Mouse (Mus musculus) midbrain, embryonic 11.5 days (tissue): ENCODE results near the gene Gnat2. TPM values are rescaled to one million over a fixed set of nuclear protein-coding genes. Genes with fewer than 3 reads are reported as not detected.

Experiments
- ATAC-seq: fragments of 200-750 bp; cut with Nextera tagmentation; 2 replicates; pipeline ENCODE4 v1.8.0; 2017; ENCODE audit warnings: moderate TSS enrichment, moderate library complexity; ENCODE audit not compliant: low FRiP score
- DNase-seq: peaks from one replicate; pipeline ENCODE4 v3.0.0; 2015; ENCODE audit warnings: low spot score; ENCODE audit errors: missing footprints
- H3K27ac ChIP-seq: fragments of 300-500 bp; sonication (generic); 2 replicates; pipeline ENCODE4 v1.5.1; 2014; ENCODE audit warnings: low read depth, low read length
- H3K27me3 ChIP-seq: fragments of 300-500 bp; sonication (generic); 2 replicates; pipeline ENCODE4 v1.6.1; 2014; ENCODE audit warnings: mild to moderate bottlenecking, low read length, moderate library complexity, mixed read lengths; ENCODE audit not compliant: control insufficient read depth, insufficient read depth
- H3K36me3 ChIP-seq: fragments of 300-500 bp; sonication (generic); 2 replicates; pipeline ENCODE4 v1.6.1; 2014; ENCODE audit warnings: mild to moderate bottlenecking, low read length, moderate library complexity, mixed read lengths; ENCODE audit not compliant: control insufficient read depth, insufficient read depth
- H3K4me1 ChIP-seq: fragments of 300-500 bp; sonication (generic); 2 replicates; pipeline ENCODE4 v1.6.1; 2014; ENCODE audit warnings: low read length; ENCODE audit not compliant: control insufficient read depth, insufficient read depth
- H3K4me2 ChIP-seq: fragments of 300-500 bp; sonication (generic); 2 replicates; pipeline ENCODE4 v1.6.1; 2014; ENCODE audit warnings: mild to moderate bottlenecking, moderate library complexity
- H3K4me3 ChIP-seq: fragments of 300-500 bp; sonication (generic); 2 replicates; pipeline ENCODE4 v1.5.1; 2014; ENCODE audit warnings: low read depth, low read length
- H3K9ac ChIP-seq: fragments of 300-500 bp; sonication (generic); 2 replicates; pipeline ENCODE4 v1.6.1; 2014; ENCODE audit warnings: low read length
- H3K9me3 ChIP-seq: fragments of 300-500 bp; sonication (generic); 2 replicates; pipeline ENCODE4 v1.6.1; 2016; ENCODE audit warnings: low read length; ENCODE audit not compliant: control insufficient read depth
- WGBS: fragments of 180-500 bp; shearing (Covaris S2); extraction: QIAGEN DNeasy Blood & Tissue Kit; methylation state at CpG from one replicate; pipeline ENCODE4 v1.1.7; 2014; 5-methylcytosine and 5-hydroxymethylcytosine counted together
- polyA plus RNA-seq: library from polyadenylated mRNA; unstranded; fragments of >200 nt; fragmentation: Nextera tagmentation; extraction: Ambion mirVana; gene quantifications from 2 replicates; pipeline ENCODE4 v1.2.1, GENCODE M21; 2014

The Gnat2 gene
- polyA plus RNA-seq, 1 experiment from 2014 or later, result 0.90 TPM

- H3K4me2 ChIP-seq, result no peak overlapping the region
Observed at GRCm38 (mm10) chr3:108067370-108067934, 25.1 kb upstream of the Gnat2 start.

GRCm38 (mm10) chr3:108068826-108069225, 23.8 kb upstream of the Gnat2 start:
- no peak overlapping the region for H3K4me3 ChIP-seq
- 52% methylated on average over 1 of the region's 1 CpGs for WGBS
- H3K9ac ChIP-seq, result no peak overlapping the region

More at GRCm38 (mm10) chr3:108067370-108067934, 25.1 kb upstream of the Gnat2 start:
- Histone ChIP-seq H3K27me3 (no peaks in the 10 kb centered on the region), H3K27ac (no peak overlapping the region), H3K9ac (no peak overlapping the region), H3K4me3 (no peak overlapping the region), H3K36me3 (no peaks in the 10 kb centered on the region), H3K4me1 (no peaks in the 10 kb centered on the region), H3K9me3 (no peaks in the 10 kb centered on the region)
- ATAC-seq, result no peak
- DNase-seq, result no peak
- WGBS, result 72% methylated on average over 6 of the region's 6 CpGs

DNA sequence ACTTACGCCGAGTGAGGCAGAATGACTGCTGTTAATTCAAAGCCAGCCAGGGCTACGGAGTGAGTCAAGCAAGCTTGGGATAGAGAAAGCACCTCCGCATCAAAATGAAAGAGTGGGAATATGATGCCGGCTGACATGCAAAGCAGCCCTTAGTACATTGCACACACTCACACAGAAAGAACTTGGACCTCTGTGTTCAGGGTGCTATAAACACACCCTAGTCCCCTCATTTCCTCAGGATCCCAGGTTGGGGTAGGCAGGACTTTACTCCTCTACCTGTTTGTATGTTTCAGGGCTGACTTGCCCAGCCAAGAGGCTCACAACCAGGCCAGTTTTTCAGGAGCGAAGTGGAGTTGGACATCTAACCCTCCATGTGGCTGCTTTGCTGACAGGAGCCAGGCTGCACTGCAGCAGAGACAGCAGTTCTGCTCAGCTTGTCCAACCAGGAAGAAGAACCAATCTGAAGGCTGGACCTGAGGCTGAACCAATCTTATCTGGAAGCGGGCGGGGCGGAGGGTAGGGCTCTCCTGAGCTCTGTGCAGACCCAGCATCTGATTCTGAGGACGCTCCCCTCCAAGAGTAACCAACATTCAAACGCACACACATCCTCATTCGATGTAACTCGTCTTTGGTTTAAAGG, 23.2 kb upstream of the Gnat2 start:
- Histone ChIP-seq H3K4me3 (no peak overlapping the region), H3K36me3 (no peaks in the 10 kb centered on the region), H3K9ac (no peak overlapping the region), H3K4me2 (no peak overlapping the region), H3K9me3 (no peaks in the 10 kb centered on the region), H3K27ac (no peak overlapping the region), H3K4me1 (no peaks in the 10 kb centered on the region), H3K27me3 (no peaks in the 10 kb centered on the region)
- 79% methylated on average over 13 of the region's 13 CpGs for WGBS
- DNase-seq, result no peak
- no peak for ATAC-seq

More at GRCm38 (mm10) chr3:108068826-108069225, 23.8 kb upstream of the Gnat2 start:
- Histone ChIP-seq H3K27me3 (no peaks in the 10 kb centered on the region), H3K4me2 (no peak overlapping the region), H3K27ac (no peak overlapping the region), H3K9me3 (no peaks in the 10 kb centered on the region), H3K4me1 (no peaks in the 10 kb centered on the region), H3K36me3 (no peaks in the 10 kb centered on the region)
- DNase-seq (no peak), ATAC-seq (no peak)

GRCm38 (mm10) chr3:108070295-108071293, 22.0 kb upstream of the Gnat2 start:
- 70% methylated on average over 10 of the region's 10 CpGs for WGBS
- DNase-seq, result peak; percentile 97
- Histone ChIP-seq H3K36me3 (peaks cover 8% of the 10 kb centered on the region; the same call in 1 of the 2 replicates), H3K9me3 (no peaks in the 10 kb centered on the region), H3K27ac (no peak overlapping the region), H3K9ac (no peak overlapping the region), H3K4me1 (no peaks in the 10 kb centered on the region), H3K4me3 (no peak overlapping the region), H3K4me2 (no peak overlapping the region), H3K27me3 (no peaks in the 10 kb centered on the region)
- no peak for ATAC-seq

DNA sequence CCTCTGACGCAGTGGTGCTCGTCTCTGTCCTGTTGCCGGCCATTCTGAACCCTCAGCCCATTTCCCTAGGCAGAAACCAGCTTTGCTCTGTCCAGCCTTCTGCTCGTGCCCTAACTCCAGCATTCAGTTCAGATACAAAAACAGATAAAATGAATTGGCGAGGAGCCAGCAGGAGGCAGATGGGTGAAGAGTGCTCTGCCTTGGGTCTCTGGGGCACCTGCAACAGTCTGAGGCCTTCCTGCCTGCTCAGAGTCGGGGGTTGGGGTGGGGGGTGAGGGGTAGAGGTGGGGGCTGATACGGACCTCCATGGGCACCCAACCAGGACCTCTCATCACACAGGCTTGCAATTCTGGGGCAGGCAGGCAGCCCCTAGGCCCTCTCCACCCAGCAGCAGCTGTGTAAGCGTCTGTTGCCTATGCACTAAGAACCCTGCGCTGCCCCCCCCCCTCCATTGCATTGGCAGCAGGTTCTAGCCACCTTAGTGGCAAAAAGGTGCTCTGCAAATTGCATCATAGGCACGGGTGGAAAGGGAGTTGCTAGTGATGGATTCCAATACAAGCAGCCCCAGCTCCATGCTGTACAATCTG, 19.5 kb upstream of the Gnat2 start:
- 84% methylated on average over 10 of the region's 10 CpGs for WGBS
- no peak overlapping the region for H3K9ac ChIP-seq
- no peak overlapping the region for H3K4me3 ChIP-seq
- DNase-seq (no peak), ATAC-seq (no peak)
- H3K27ac ChIP-seq, result no peak overlapping the region
- H3K4me2 ChIP-seq, result no peak overlapping the region
- H3K4me1 ChIP-seq, result no peaks in the 10 kb centered on the region
- no peaks in the 10 kb centered on the region for H3K9me3 ChIP-seq
- no peaks in the 10 kb centered on the region for H3K27me3 ChIP-seq
- peaks cover 21% of the 10 kb centered on the region; the same call in 1 of the 2 replicates for H3K36me3 ChIP-seq

DNA sequence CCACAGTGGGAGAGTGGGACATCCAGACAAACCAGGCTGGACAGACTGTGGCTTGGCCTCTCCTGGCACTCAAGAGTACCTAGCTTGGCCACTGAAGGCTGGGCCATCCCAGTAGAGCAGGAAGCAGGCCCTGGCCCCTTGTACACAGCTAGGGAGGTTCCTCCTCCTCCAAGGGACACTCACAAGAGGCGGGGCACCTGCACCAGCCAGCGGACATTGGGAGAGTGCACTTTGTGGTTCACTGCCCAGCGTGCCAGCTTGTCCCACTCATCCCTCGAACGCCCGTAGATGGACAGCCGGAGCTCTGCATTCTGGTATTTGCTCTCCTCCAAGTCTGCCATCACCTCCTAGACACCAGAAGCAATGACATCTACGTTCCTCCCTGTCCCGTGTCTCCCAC, 15.8 kb upstream of the Gnat2 start:
- Histone ChIP-seq H3K9me3 (no peaks in the 10 kb centered on the region), H3K4me2 (no peak overlapping the region), H3K36me3 (peaks cover 24% of the 10 kb centered on the region), H3K4me1 (peaks cover under 1% of the 10 kb centered on the region; the same call in 1 of the 2 replicates), H3K27me3 (no peaks in the 10 kb centered on the region), H3K9ac (no peak overlapping the region), H3K4me3 (no peak overlapping the region), H3K27ac (no peak overlapping the region)
- WGBS, result 91% methylated on average over 9 of the region's 9 CpGs
- ATAC-seq, result no peak
- peak; percentile 59 for DNase-seq

GRCm38 (mm10) chr3:108081681-108082080, 10.9 kb upstream of the Gnat2 start:
- Histone ChIP-seq H3K9me3 (no peaks in the 10 kb centered on the region), H3K4me1 (peaks cover 28% of the 10 kb centered on the region), H3K27me3 (no peaks in the 10 kb centered on the region), H3K4me3 (no peak overlapping the region), H3K4me2 (no peak overlapping the region), H3K36me3 (peaks cover 6% of the 10 kb centered on the region), H3K9ac (no peak overlapping the region), H3K27ac (no peak overlapping the region)
- ATAC-seq (no peak), DNase-seq (peak; percentile 74)
- WGBS, result 60% methylated on average over 4 of the region's 4 CpGs

DNA sequence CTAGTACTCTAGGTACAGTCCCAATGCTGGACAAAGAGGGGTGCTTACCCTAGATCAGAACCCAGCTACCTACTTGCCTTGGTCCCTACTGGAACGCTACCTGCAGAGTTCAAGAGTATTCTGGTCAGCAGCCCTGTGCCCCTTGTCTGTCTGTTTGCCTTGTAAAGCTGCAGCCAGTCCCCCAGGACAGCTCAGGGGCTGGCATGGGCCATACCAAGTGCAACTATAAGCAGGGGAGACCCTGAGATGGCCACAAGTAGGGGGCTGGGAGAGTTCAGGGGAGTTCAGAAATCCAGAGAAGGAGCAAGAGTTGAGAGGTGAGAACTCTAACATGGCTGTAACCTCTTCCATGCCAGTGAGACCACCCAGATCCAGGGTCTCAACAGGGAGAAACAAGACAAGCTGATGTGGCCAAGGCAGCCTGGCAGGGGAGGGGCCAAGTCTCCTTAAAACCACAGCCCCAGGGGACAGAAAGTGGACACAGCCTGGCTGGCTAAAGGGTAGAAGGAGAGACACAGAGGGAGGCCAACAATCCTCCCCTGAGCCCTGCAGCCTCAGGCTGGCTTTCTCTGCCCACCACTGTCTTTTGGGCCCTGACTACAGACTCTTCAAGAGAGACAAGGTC, 10.2 kb upstream of the Gnat2 start:
- Histone ChIP-seq H3K27ac (no peak overlapping the region), H3K4me3 (no peak overlapping the region), H3K4me2 (peak overlapping the region; percentile 12; the same call in 1 of the 2 replicates), H3K9me3 (no peaks in the 10 kb centered on the region), H3K27me3 (no peaks in the 10 kb centered on the region), H3K9ac (peak overlapping the region; percentile 34; the same call in 1 of the 2 replicates), H3K36me3 (peaks cover 3% of the 10 kb centered on the region; the same call in 1 of the 2 replicates), H3K4me1 (peaks cover 28% of the 10 kb centered on the region)
- ATAC-seq (no peak), DNase-seq (peak; percentile 77)
- 57% methylated on average over 1 of the region's 1 CpGs for WGBS
